Mouse (Mus musculus) left cerebral cortex, adult 6 months (tissue): Measurements from ENCODE around the gene Scd1. TPM values are rescaled to one million over a fixed set of nuclear protein-coding genes. Genes with fewer than 3 reads are reported as not detected.

ENCODE experiments used
- long read RNA-seq, 2 experiments: library from polyadenylated mRNA; unstranded; transcript quantifications; one replicate each; pipeline ENCODE4 v2.0.0; 2019 to 2020
- polyA plus RNA-seq: library from polyadenylated mRNA; unstranded; fragments of <200 nt; fragmentation: Nextera tagmentation; gene quantifications from 2 replicates; pipeline ENCODE4 v1.2.3, GENCODE M21; 2021

The Scd1 gene
- 19.2 and 22.1 TPM in 2 replicates for polyA plus RNA-seq
- long read RNA-seq, experiment 1, full-length matches to known transcripts: 33 of 125 reads
- long read RNA-seq, experiment 1, partial matches to known transcripts: 18 of 125 reads
- long read RNA-seq, experiment 1, other reads (novel, unspliced or antisense): 74 of 125 reads
- long read RNA-seq, experiment 2, full-length matches to known transcripts: 2 of 37 reads
- long read RNA-seq, experiment 2, partial matches to known transcripts: 3 of 37 reads
- long read RNA-seq, experiment 2, other reads (novel, unspliced or antisense): 32 of 37 reads

GRCm38 (mm10) chr19:44407341-44408222 is at the start of gene Scd1:
TSS of gene Scd1 (minus strand) at chr19:44407879.

Other genes with a start within 250 kb of the Scd1 start
- 0.10 and 0.11 TPM in 2 replicates for gene Pkd2l1, start 215.4 kb downstream of the Scd1 start, polyA plus RNA-seq
- gene Scd3, start 204.6 kb downstream of the Scd1 start, polyA plus RNA-seq: 4.9 and 6.7 TPM in 2 replicates
- 133 and 153 TPM in 2 replicates for gene Scd2, start 114.2 kb downstream of the Scd1 start, polyA plus RNA-seq
- gene Scd4, start 74.8 kb downstream of the Scd1 start, polyA plus RNA-seq: 0.13 and 0.24 TPM in 2 replicates
- gene Wnt8b, start 85.6 kb upstream of the Scd1 start, polyA plus RNA-seq: 0.11 TPM in 2 replicates
- 0.04 TPM in 1 of 2 replicates, not detected in the other for gene Sec31b, start 138.0 kb upstream of the Scd1 start, polyA plus RNA-seq
- not detected in 2 replicates for gene Gm20538, start 145.0 kb upstream of the Scd1 start, polyA plus RNA-seq
- 1,093 and 1,257 TPM in 2 replicates for gene Ndufb8, start 147.6 kb upstream of the Scd1 start, polyA plus RNA-seq
- 3.7 and 5.0 TPM in 2 replicates for gene Hif1an, start 155.0 kb upstream of the Scd1 start, polyA plus RNA-seq